Mouse (Mus musculus) forebrain, embryonic 12.5 days (tissue): ENCODE results near the gene Tssk1. TPM values are rescaled to one million over a fixed set of nuclear protein-coding genes. Genes with fewer than 3 reads are reported as not detected.

Source experiments
- ATAC-seq: fragments of 200-750 bp; cut with Nextera tagmentation; 2 replicates; pipeline ENCODE4 v1.8.0; 2017; ENCODE audit warnings: moderate TSS enrichment; ENCODE audit not compliant: low FRiP score
- H3K27ac ChIP-seq: fragments of 300-500 bp; sonication (generic); 2 replicates; pipeline ENCODE4 v1.5.1; 2016; ENCODE audit warnings: mild to moderate bottlenecking
- H3K27me3 ChIP-seq: fragments of 300-500 bp; sonication (generic); 2 replicates; pipeline ENCODE4 v1.6.1; 2016; ENCODE audit warnings: mild to moderate bottlenecking
- H3K36me3 ChIP-seq: fragments of 300-500 bp; sonication (generic); replicated peaks from 2 replicates; pipeline ENCODE4 v1.6.1; 2016; ENCODE audit warnings: mild to moderate bottlenecking
- H3K4me1 ChIP-seq: fragments of 300-500 bp; sonication (generic); 2 replicates; pipeline ENCODE4 v1.6.1; 2016
- H3K4me2 ChIP-seq: fragments of 300-500 bp; sonication (generic); 2 replicates; pipeline ENCODE4 v1.6.1; 2016; ENCODE audit warnings: mild to moderate bottlenecking, moderate library complexity
- H3K4me3 ChIP-seq: fragments of 300-500 bp; sonication (generic); replicated peaks from 2 replicates; pipeline ENCODE4 v1.5.1; 2016; ENCODE audit warnings: mild to moderate bottlenecking
- H3K9ac ChIP-seq: fragments of 300-500 bp; sonication (generic); 2 replicates; pipeline ENCODE4 v1.6.1; 2016; ENCODE audit warnings: mild to moderate bottlenecking
- H3K9me3 ChIP-seq: fragments of 300-500 bp; sonication (generic); 2 replicates; pipeline ENCODE4 v1.6.1; 2016
- WGBS: fragments of 180-500 bp; shearing (Covaris S2); methylation state at CpG from one replicate; pipeline ENCODE4 v1.1.7; 2016; 5-methylcytosine and 5-hydroxymethylcytosine counted together
- polyA plus RNA-seq: library from polyadenylated mRNA; unstranded; fragments of >200 nt; fragmentation: Nextera tagmentation; extraction: Ambion mirVana; gene quantifications from 2 replicates; pipeline ENCODE4 v1.2.1, GENCODE M21; 2016

Tssk1 gene
- polyA plus RNA-seq: 0.10 TPM in 1 of 2 replicates, not detected in the other

DNA sequence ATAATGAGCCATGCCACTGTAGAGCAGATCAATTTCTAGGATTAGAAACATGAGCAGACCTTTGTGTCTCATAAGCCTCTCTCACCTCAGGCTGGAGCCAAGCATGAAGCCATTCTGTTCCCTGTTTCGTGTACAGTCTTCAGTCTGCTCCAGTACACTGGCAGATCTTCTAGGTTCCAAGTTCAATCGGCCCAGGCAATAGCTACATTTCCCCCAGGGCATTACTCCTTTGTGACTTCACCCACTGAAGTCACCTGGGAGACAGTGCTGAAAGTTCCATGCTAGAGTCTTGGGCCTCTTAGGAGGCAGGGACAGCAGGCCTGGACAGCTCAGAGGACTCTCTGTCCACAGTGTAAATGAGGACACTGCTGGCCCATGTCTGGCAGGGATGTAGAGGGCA, at the start of gene Tssk1:
Gene Tssk1, plus strand, starts transcription at position 301 of the 400 bp plus-strand sequence.
- Histone ChIP-seq H3K27me3 (no peaks in the 10 kb centered on the region; the same call in 1 of the 2 replicates), H3K4me1 (peaks cover 22% of the 10 kb centered on the region), H3K9me3 (no peaks in the 10 kb centered on the region), H3K9ac (no peak within 1 kb of the TSS), H3K4me2 (no peak within 1 kb of the TSS), H3K36me3 (peaks cover 12% of the 10 kb centered on the region), H3K27ac (no peak within 1 kb of the TSS), H3K4me3 (no peak within 1 kb of the TSS)
- WGBS: 85% methylated on average over 2 of the region's 2 CpGs
- ATAC-seq: no peak

DNA sequence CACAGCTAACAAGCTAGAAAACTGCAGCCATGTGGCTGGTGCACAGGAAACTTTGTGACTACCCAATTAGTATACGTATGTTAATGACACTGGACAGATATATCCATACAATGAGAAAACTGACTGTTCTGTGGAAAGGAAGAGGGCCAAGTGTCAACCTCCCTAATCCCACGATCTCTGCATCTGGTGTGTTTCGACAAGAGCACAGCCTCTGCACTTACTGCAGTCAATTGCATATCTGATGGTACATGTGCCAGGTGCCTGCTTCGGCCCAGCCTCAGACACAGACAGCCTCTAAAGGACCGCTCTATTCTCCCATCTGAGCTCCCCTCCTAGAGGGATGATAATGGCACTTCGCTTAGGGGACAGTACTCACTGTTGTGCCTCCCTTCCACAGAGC, 45.6 kb upstream of the Tssk1 start:
- 95% methylated on average over 6 of the region's 6 CpGs for WGBS
- peaks cover 92% of the 10 kb centered on the region for H3K36me3 ChIP-seq
- no peak overlapping the region for H3K9ac ChIP-seq
- H3K4me3 ChIP-seq: no peak overlapping the region
- H3K27ac ChIP-seq: 0 out of 2 replicates have a peak overlapping the region, but pooled peaks have one; percentile 20
- ATAC-seq: no peak
- H3K4me1 ChIP-seq: 0 out of 2 replicates have a peak, but pooled peaks cover 2% of the 10 kb centered on the region
- no peaks in the 10 kb centered on the region for H3K9me3 ChIP-seq
- no peak overlapping the region for H3K4me2 ChIP-seq
- no peaks in the 10 kb centered on the region for H3K27me3 ChIP-seq

DNA sequence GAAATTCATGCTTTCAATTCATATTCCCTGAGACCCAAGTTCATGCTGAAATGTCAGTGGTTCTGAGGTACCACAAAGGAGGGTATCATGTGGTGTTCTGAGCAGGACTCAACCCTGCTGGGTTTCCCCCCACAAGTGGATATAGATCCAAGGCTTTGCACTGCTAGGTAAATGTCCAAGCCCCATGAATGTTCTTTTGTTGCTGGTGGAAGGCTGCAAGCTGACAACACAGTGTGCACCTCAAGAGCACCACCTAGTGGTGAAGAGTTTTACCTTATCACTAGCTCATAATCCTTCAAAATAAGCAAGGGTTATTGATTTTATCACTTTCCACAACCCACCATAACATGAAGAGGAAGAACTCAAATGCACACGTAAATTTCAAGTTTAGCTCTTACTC, 45.1 kb upstream of the Tssk1 start:
- Histone ChIP-seq H3K9ac (no peak overlapping the region), H3K9me3 (no peaks in the 10 kb centered on the region), H3K27me3 (no peaks in the 10 kb centered on the region), H3K4me2 (no peak overlapping the region), H3K27ac (0 out of 2 replicates have a peak overlapping the region, but pooled peaks have one; percentile 20), H3K4me3 (no peak overlapping the region), H3K4me1 (0 out of 2 replicates have a peak, but pooled peaks cover 2% of the 10 kb centered on the region), H3K36me3 (peaks cover 91% of the 10 kb centered on the region)
- no peak for ATAC-seq
- WGBS: 30% methylated on average over 1 of the region's 1 CpGs

- Histone ChIP-seq H3K4me3 (no peak overlapping the region), H3K9me3 (no peaks in the 10 kb centered on the region), H3K36me3 (peaks cover 91% of the 10 kb centered on the region), H3K9ac (no peak overlapping the region), H3K27me3 (no peaks in the 10 kb centered on the region), H3K27ac (no peak overlapping the region), H3K4me2 (no peak overlapping the region), H3K4me1 (0 out of 2 replicates have a peak, but pooled peaks cover 2% of the 10 kb centered on the region)
- WGBS: 90% methylated on average over 6 of the region's 6 CpGs
- no peak for ATAC-seq
Measured at GRCm38 (mm10) chr16:17849486-17849885, 44.5 kb upstream of the Tssk1 start.

DNA sequence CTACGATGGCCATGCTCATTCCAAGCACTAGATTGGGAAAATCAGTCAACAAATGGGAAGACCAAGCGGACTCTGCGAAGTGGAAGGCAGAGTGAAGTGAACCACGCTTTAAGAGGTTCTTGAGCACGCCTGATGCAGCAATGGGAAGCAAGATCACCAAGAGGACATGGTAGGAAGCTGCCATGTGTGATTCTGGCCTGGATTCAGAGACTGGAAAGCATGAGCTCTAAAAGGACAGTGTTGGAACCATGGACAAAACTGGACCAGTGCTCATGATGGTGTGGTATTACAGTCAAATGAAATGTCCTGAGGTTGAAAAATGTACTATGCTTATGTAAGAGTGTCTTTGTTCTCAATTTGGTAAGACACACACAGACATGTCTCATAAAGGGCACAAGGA, 42.7 kb upstream of the Tssk1 start:
- Histone ChIP-seq H3K27me3 (no peaks in the 10 kb centered on the region), H3K36me3 (peaks cover 89% of the 10 kb centered on the region), H3K9ac (no peak overlapping the region), H3K9me3 (no peaks in the 10 kb centered on the region), H3K27ac (no peak overlapping the region), H3K4me2 (no peak overlapping the region), H3K4me1 (0 out of 2 replicates have a peak, but pooled peaks cover 2% of the 10 kb centered on the region), H3K4me3 (no peak overlapping the region)
- ATAC-seq: no peak
- 97% methylated on average over 5 of the region's 5 CpGs for WGBS

- Histone ChIP-seq H3K4me2 (no peak overlapping the region), H3K9me3 (no peaks in the 10 kb centered on the region), H3K36me3 (peaks cover 89% of the 10 kb centered on the region), H3K4me1 (0 out of 2 replicates have a peak, but pooled peaks cover 2% of the 10 kb centered on the region), H3K27ac (no peak overlapping the region), H3K27me3 (no peaks in the 10 kb centered on the region), H3K9ac (no peak overlapping the region), H3K4me3 (no peak overlapping the region)
- ATAC-seq: no peak
- WGBS: 97% methylated on average over 1 of the region's 1 CpGs
Measured at GRCm38 (mm10) chr16:17851860-17852259, 42.2 kb upstream of the Tssk1 start.

- Histone ChIP-seq H3K4me1 (0 out of 2 replicates have a peak, but pooled peaks cover 2% of the 10 kb centered on the region), H3K36me3 (peaks cover 91% of the 10 kb centered on the region), H3K4me2 (no peak overlapping the region), H3K9ac (no peak overlapping the region), H3K9me3 (no peaks in the 10 kb centered on the region), H3K4me3 (no peak overlapping the region), H3K27me3 (no peaks in the 10 kb centered on the region), H3K27ac (no peak overlapping the region)
- no peak for ATAC-seq
- 91% methylated on average over 2 of the region's 2 CpGs for WGBS
Measured at GRCm38 (mm10) chr16:17853263-17853662, 40.8 kb upstream of the Tssk1 start.

GRCm38 (mm10) chr16:17857157-17857556, 36.9 kb upstream of the Tssk1 start:
- 96% methylated on average over 7 of the region's 7 CpGs for WGBS
- H3K4me3 ChIP-seq: no peak overlapping the region
- H3K4me1 ChIP-seq: peaks cover 5% of the 10 kb centered on the region; the same call in 1 of the 2 replicates
- H3K27me3 ChIP-seq: no peaks in the 10 kb centered on the region
- no peak for ATAC-seq
- no peaks in the 10 kb centered on the region for H3K9me3 ChIP-seq
- no peak overlapping the region for H3K9ac ChIP-seq
- H3K27ac ChIP-seq: no peak overlapping the region
- no peak overlapping the region for H3K4me2 ChIP-seq
- H3K36me3 ChIP-seq: peaks cover 86% of the 10 kb centered on the region

GRCm38 (mm10) chr16:17858592-17858991, 35.4 kb upstream of the Tssk1 start:
- no peak overlapping the region for H3K4me2 ChIP-seq
- H3K4me1 ChIP-seq: peaks cover 6% of the 10 kb centered on the region; the same call in 1 of the 2 replicates
- H3K27ac ChIP-seq: no peak overlapping the region
- no peak overlapping the region for H3K4me3 ChIP-seq
- H3K9ac ChIP-seq: no peak overlapping the region
- H3K27me3 ChIP-seq: no peaks in the 10 kb centered on the region
- no peaks in the 10 kb centered on the region for H3K9me3 ChIP-seq
- peaks cover 83% of the 10 kb centered on the region for H3K36me3 ChIP-seq
- ATAC-seq: no peak

- H3K27ac ChIP-seq: no peak overlapping the region
- no peak overlapping the region for H3K4me3 ChIP-seq
- no peak overlapping the region for H3K9ac ChIP-seq
- WGBS: 96% methylated on average over 2 of the region's 2 CpGs
- H3K4me1 ChIP-seq: peaks cover 6% of the 10 kb centered on the region; the same call in 1 of the 2 replicates
- peaks cover 59% of the 10 kb centered on the region for H3K36me3 ChIP-seq
- H3K4me2 ChIP-seq: no peak overlapping the region
- H3K9me3 ChIP-seq: no peaks in the 10 kb centered on the region
- ATAC-seq: no peak
- no peaks in the 10 kb centered on the region for H3K27me3 ChIP-seq
Measured at GRCm38 (mm10) chr16:17865293-17865692, 28.7 kb upstream of the Tssk1 start.

- no peak for ATAC-seq
- no peak overlapping the region for H3K4me3 ChIP-seq
- peaks cover 6% of the 10 kb centered on the region; the same call in 1 of the 2 replicates for H3K4me1 ChIP-seq
- 70% methylated on average over 6 of the region's 6 CpGs for WGBS
- H3K9me3 ChIP-seq: no peaks in the 10 kb centered on the region
- peaks cover 62% of the 10 kb centered on the region for H3K36me3 ChIP-seq
- H3K27ac ChIP-seq: no peak overlapping the region
- H3K9ac ChIP-seq: no peak overlapping the region
- H3K27me3 ChIP-seq: no peaks in the 10 kb centered on the region
- H3K4me2 ChIP-seq: no peak overlapping the region
Measured at GRCm38 (mm10) chr16:17865770-17866169, 28.3 kb upstream of the Tssk1 start.

GRCm38 (mm10) chr16:17871248-17871647, 22.8 kb upstream of the Tssk1 start:
- Histone ChIP-seq H3K4me3 (no peak overlapping the region), H3K9ac (no peak overlapping the region), H3K4me2 (no peak overlapping the region), H3K27me3 (no peaks in the 10 kb centered on the region), H3K36me3 (peaks cover 51% of the 10 kb centered on the region), H3K9me3 (no peaks in the 10 kb centered on the region), H3K27ac (no peak overlapping the region), H3K4me1 (peaks cover 6% of the 10 kb centered on the region; the same call in 1 of the 2 replicates)
- no peak for ATAC-seq
- WGBS: 92% methylated on average over 5 of the region's 5 CpGs

DNA sequence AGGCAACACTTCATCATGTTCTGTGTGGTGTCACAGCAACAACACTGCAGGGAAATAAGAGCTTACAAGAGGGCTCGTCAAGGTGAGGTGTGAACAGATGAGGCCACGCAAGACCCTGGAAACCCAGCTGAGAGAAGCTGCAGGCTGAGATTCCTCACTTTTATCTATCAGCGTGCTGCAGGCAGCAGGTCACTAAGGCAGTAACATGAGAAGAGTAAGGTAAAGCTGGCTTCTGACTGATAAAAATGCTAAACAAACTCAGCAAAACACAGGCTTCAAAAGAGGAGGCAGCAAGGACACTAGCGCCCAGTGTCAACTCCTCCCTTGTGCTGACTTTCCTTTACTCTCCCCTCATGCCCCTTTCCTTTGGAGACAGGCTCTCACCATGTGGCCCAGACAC, 21.0 kb upstream of the Tssk1 start:
- Histone ChIP-seq H3K4me1 (peaks cover 6% of the 10 kb centered on the region; the same call in 1 of the 2 replicates), H3K27me3 (no peaks in the 10 kb centered on the region), H3K4me3 (no peak overlapping the region), H3K36me3 (peaks cover 45% of the 10 kb centered on the region), H3K4me2 (no peak overlapping the region), H3K9ac (no peak overlapping the region), H3K27ac (no peak overlapping the region; the same call in 1 of the 2 replicates), H3K9me3 (no peaks in the 10 kb centered on the region)
- WGBS: 78% methylated on average over 4 of the region's 4 CpGs
- ATAC-seq: no peak
